Mouse (Mus musculus) megakaryocyte progenitor cell, adult 5-6 weeks (primary cell): ENCODE measurements at regions not wholly inside any gene's neighbourhood (a gene's known extent, or its start where the extent isn't known, plus 50 kb on each side); places are given as distances from the start of the nearest gene placed in this dataset.
"Not testable (repeated sequence)": the region's sequence is repeated elsewhere in the genome, so short reads cannot be mapped to it uniquely, and the experiment has no call there.

Experiments
- ATAC-seq: replicated peaks from 2 replicates; pipeline ENCODE4 v1.8.0; 2016; ENCODE audit warnings: mild to moderate bottlenecking, moderate TSS enrichment, inconsistent platforms; ENCODE audit not compliant: poor library complexity

- no peak for ATAC-seq
Observed at GRCm38 (mm10) chr9:5709480-5709879, 364.2 kb downstream of the Casp12 start.

GRCm38 (mm10) chr9:5718585-5718984 is 373.4 kb downstream of the Casp12 start:
- not testable (repeated sequence) for ATAC-seq

GRCm38 (mm10) chr9:5728843-5729242 is 383.6 kb downstream of the Casp12 start:
- no peak for ATAC-seq

GRCm38 (mm10) chr9:5752686-5753301 is 407.6 kb downstream of the Casp12 start:
- no peak for ATAC-seq

GRCm38 (mm10) chr9:5753785-5754184 is 408.6 kb downstream of the Casp12 start:
- no peak for ATAC-seq

GRCm38 (mm10) chr9:5761215-5761614 is 407.2 kb upstream of the Pdgfd start:
- ATAC-seq: no peak

GRCm38 (mm10) chr9:5769927-5770326 is 398.5 kb upstream of the Pdgfd start:
- no peak for ATAC-seq

GRCm38 (mm10) chr9:5771158-5771557 is 397.2 kb upstream of the Pdgfd start:
- no peak for ATAC-seq
